Mouse (Mus musculus): Measurements from ENCODE around the gene Lhx4. TPM values are rescaled to one million over a fixed set of nuclear protein-coding genes. Genes with fewer than 3 reads are reported as not detected.
A peak's percentile ranks its signal among the peaks of the same experiment; 100 is the strongest.

The Lhx4 gene
- polyA plus RNA-seq, 1 experiment from 2014 or later = 0.27 TPM

- Histone ChIP-seq H3K27me3 (replicated peaks; ENCODE audit: control insufficient read depth, insufficient read depth, low read length) (no peaks in the 10 kb centered on the region), H3K4me1 (replicated peaks; ENCODE audit: control insufficient read depth, insufficient read depth, low read length) (no peaks in the 10 kb centered on the region), H3K4me3 (ENCODE audit: low read depth, low read length) (no peak overlapping the region), H3K4me2 (ENCODE audit: low read length) (no peak overlapping the region), H3K9me3 (ENCODE audit: control insufficient read depth, low read length) (0 out of 2 replicates have a peak, but pooled peaks cover 5% of the 10 kb centered on the region), H3K27ac (ENCODE audit: low read depth) (no peak overlapping the region), H3K9ac (ENCODE audit: low read length) (no peak overlapping the region), H3K36me3 (ENCODE audit: control insufficient read depth, insufficient read depth, low read length) (peaks cover 63% of the 10 kb centered on the region)
- WGBS = 70% methylated on average over 7 of the region's 7 CpGs
- ATAC-seq (replicated peaks; ENCODE audit: low FRiP score, low TSS enrichment, low read depth) (no peak), DNase-seq (ENCODE audit: low spot score) (no peak)
Measured at GRCm38 (mm10) chr1:155785886-155786285, 34.4 kb upstream of the Lhx4 start.

DNA sequence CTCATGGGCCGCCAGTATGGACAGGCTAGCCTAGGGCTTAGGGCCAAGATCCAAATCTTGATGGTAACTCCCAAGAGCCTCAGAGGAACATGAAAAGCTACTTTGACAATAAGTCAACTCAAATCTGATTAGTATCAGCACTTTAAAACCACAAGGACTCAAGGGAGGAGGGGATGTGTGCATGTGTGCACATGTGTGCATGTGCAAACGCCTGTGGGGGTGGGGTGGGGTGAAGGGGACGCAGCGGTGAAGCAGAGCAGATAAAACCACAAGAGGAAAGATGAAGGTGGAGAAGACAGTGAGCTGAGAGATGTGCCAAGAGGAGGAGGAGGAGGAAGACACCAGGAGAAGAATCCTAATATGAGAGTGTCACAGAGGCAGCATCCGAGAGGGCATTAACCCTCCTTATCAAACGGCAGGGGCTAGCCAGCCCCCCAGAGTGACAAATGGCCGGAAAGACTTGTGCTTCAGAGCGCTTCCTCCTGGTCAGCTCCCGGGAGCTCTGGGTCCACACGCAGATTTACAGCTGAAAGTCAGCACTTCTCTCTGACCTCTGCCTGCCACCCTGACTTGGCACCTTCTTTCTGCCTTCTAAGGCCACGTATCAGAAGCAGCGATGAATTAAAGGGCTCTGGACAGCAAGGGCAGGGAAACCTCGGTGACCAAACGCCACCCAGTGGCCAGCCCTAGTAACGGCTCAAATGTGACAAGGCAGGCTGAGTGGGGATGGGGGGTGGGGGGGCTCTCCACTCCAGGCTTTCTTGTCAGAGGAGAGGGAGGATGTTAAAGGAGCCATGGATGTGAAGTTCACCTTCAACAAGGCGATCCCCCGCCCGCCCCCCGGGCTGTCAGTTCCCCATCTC lies 33.1 kb upstream of the Lhx4 start:
- Histone ChIP-seq H3K9ac (ENCODE audit: low read length) (no peak overlapping the region), H3K27ac (ENCODE audit: low read depth) (no peak overlapping the region), H3K4me1 (replicated peaks; ENCODE audit: control insufficient read depth, insufficient read depth, low read length) (no peaks in the 10 kb centered on the region), H3K4me3 (ENCODE audit: low read depth, low read length) (no peak overlapping the region), H3K27me3 (replicated peaks; ENCODE audit: control insufficient read depth, insufficient read depth, low read length) (no peaks in the 10 kb centered on the region), H3K36me3 (ENCODE audit: control insufficient read depth, insufficient read depth, low read length) (peaks cover 62% of the 10 kb centered on the region), H3K9me3 (ENCODE audit: control insufficient read depth, low read length) (0 out of 2 replicates have a peak, but pooled peaks cover 5% of the 10 kb centered on the region), H3K4me2 (ENCODE audit: low read length) (no peak overlapping the region)
- WGBS = 30% methylated on average over 19 of the region's 19 CpGs
- DNase-seq (ENCODE audit: low spot score) = peak; percentile 74
- 0 out of 2 replicates have a peak, but pooled peaks have one; percentile 21 for ATAC-seq (replicated peaks; ENCODE audit: low FRiP score, low TSS enrichment, low read depth)

- Histone ChIP-seq H3K9ac (ENCODE audit: low read length) (no peak overlapping the region), H3K4me2 (ENCODE audit: low read length) (no peak overlapping the region), H3K36me3 (ENCODE audit: control insufficient read depth, insufficient read depth, low read length) (peaks cover 49% of the 10 kb centered on the region), H3K4me3 (ENCODE audit: low read depth, low read length) (no peak overlapping the region), H3K27me3 (replicated peaks; ENCODE audit: control insufficient read depth, insufficient read depth, low read length) (no peaks in the 10 kb centered on the region), H3K4me1 (replicated peaks; ENCODE audit: control insufficient read depth, insufficient read depth, low read length) (no peaks in the 10 kb centered on the region), H3K9me3 (ENCODE audit: control insufficient read depth, low read length) (no peaks in the 10 kb centered on the region), H3K27ac (ENCODE audit: low read depth) (no peak overlapping the region)
- no peak for ATAC-seq (replicated peaks; ENCODE audit: low FRiP score, low TSS enrichment, low read depth)
- 72% methylated on average over 5 of the region's 5 CpGs for WGBS
- no peak for DNase-seq (ENCODE audit: low spot score)
Measured at GRCm38 (mm10) chr1:155782382-155782781, 30.9 kb upstream of the Lhx4 start.

- Histone ChIP-seq H3K4me3 (ENCODE audit: low read depth, low read length) (no peak overlapping the region), H3K27me3 (replicated peaks; ENCODE audit: control insufficient read depth, insufficient read depth, low read length) (no peaks in the 10 kb centered on the region), H3K9me3 (ENCODE audit: control insufficient read depth, low read length) (no peaks in the 10 kb centered on the region), H3K27ac (ENCODE audit: low read depth) (peak overlapping the region; percentile 22; the same call in 1 of the 2 replicates), H3K9ac (ENCODE audit: low read length) (no peak overlapping the region), H3K4me1 (replicated peaks; ENCODE audit: control insufficient read depth, insufficient read depth, low read length) (no peaks in the 10 kb centered on the region), H3K36me3 (ENCODE audit: control insufficient read depth, insufficient read depth, low read length) (peaks cover 27% of the 10 kb centered on the region), H3K4me2 (ENCODE audit: low read length) (no peak overlapping the region)
- 53% methylated on average over 14 of the region's 14 CpGs for WGBS
- ATAC-seq (replicated peaks; ENCODE audit: low FRiP score, low TSS enrichment, low read depth) (peak; percentile 94), DNase-seq (ENCODE audit: low spot score) (peak; percentile 73)
Measured at GRCm38 (mm10) chr1:155777641-155778625, 26.4 kb upstream of the Lhx4 start.

DNA sequence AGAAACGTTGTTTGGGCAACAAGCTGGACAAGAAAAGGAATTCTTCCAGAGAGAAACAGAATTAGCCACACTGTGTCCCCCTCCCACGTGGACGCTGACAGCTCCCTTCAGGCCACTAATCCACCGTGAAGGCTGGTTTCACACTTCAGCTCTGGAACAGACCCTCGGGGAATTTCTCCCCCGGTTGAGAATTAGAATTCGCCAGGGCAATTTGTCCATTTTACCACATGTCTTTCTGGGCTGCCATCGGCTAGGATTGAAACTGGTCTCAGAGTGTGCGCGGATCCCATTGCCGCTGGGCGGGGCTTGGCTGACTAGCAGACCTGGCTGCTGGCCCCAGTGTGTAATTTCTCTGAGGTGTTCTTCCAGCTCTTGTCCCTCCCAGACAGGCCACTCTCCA lies 7.7 kb upstream of the Lhx4 start:
- ATAC-seq (replicated peaks; ENCODE audit: low FRiP score, low TSS enrichment, low read depth) (no peak), DNase-seq (ENCODE audit: low spot score) (no peak)
- Histone ChIP-seq H3K36me3 (ENCODE audit: control insufficient read depth, insufficient read depth, low read length) (no peaks in the 10 kb centered on the region), H3K4me3 (ENCODE audit: low read depth, low read length) (no peak overlapping the region), H3K9ac (ENCODE audit: low read length) (no peak overlapping the region), H3K9me3 (ENCODE audit: control insufficient read depth, low read length) (0 out of 2 replicates have a peak, but pooled peaks cover 3% of the 10 kb centered on the region), H3K4me1 (replicated peaks; ENCODE audit: control insufficient read depth, insufficient read depth, low read length) (no peaks in the 10 kb centered on the region), H3K27ac (ENCODE audit: low read depth) (no peak overlapping the region), H3K4me2 (ENCODE audit: low read length) (no peak overlapping the region), H3K27me3 (replicated peaks; ENCODE audit: control insufficient read depth, insufficient read depth, low read length) (no peaks in the 10 kb centered on the region)
- WGBS = 68% methylated on average over 12 of the region's 12 CpGs

DNA sequence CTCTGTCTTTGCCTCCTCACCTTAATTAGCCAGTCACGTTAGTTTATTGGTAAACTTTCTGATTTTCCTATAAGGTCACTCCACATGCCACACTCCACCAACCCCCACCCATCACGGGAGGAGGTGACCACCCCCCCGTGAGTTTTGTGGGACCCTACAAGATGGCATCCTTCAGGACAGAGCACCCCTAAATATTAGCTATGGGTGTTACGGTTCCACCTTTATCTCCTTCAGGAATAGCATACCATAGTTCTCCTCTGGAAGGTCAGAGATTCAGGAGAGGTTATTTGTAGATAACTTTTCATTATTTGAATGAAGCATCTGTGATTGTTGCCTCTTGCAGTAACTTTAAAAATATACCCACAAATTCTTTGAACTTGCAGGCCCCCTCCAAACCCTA lies 7.2 kb upstream of the Lhx4 start:
- 0 out of 2 replicates have a peak, but pooled peaks cover 3% of the 10 kb centered on the region for H3K9me3 ChIP-seq (ENCODE audit: control insufficient read depth, low read length)
- H3K4me1 ChIP-seq (replicated peaks; ENCODE audit: control insufficient read depth, insufficient read depth, low read length) = no peaks in the 10 kb centered on the region
- H3K4me2 ChIP-seq (ENCODE audit: low read length) = no peak overlapping the region
- 87% methylated on average over 4 of the region's 4 CpGs for WGBS
- H3K27me3 ChIP-seq (replicated peaks; ENCODE audit: control insufficient read depth, insufficient read depth, low read length) = peaks cover 4% of the 10 kb centered on the region; the same call in 1 of the 2 replicates
- H3K9ac ChIP-seq (ENCODE audit: low read length) = no peak overlapping the region
- DNase-seq (ENCODE audit: low spot score) (no peak), ATAC-seq (replicated peaks; ENCODE audit: low FRiP score, low TSS enrichment, low read depth) (no peak)
- H3K36me3 ChIP-seq (ENCODE audit: control insufficient read depth, insufficient read depth, low read length) = no peaks in the 10 kb centered on the region
- H3K4me3 ChIP-seq (ENCODE audit: low read depth, low read length) = no peak overlapping the region
- no peak overlapping the region for H3K27ac ChIP-seq (ENCODE audit: low read depth)

- Histone ChIP-seq H3K27ac (ENCODE audit: low read depth) (no peak overlapping the region), H3K4me3 (ENCODE audit: low read depth, low read length) (no peak overlapping the region), H3K4me2 (ENCODE audit: low read length) (no peak overlapping the region), H3K4me1 (replicated peaks; ENCODE audit: control insufficient read depth, insufficient read depth, low read length) (no peaks in the 10 kb centered on the region), H3K9me3 (ENCODE audit: control insufficient read depth, low read length) (0 out of 2 replicates have a peak, but pooled peaks cover 3% of the 10 kb centered on the region), H3K36me3 (ENCODE audit: control insufficient read depth, insufficient read depth, low read length) (no peaks in the 10 kb centered on the region), H3K9ac (ENCODE audit: low read length) (no peak overlapping the region), H3K27me3 (replicated peaks; ENCODE audit: control insufficient read depth, insufficient read depth, low read length) (peaks cover 14% of the 10 kb centered on the region; the same call in 1 of the 2 replicates)
- no peak for ATAC-seq (replicated peaks; ENCODE audit: low FRiP score, low TSS enrichment, low read depth)
- no peak for DNase-seq (ENCODE audit: low spot score)
- WGBS = 75% methylated on average over 7 of the region's 7 CpGs
Measured at GRCm38 (mm10) chr1:155757621-155758020, 6.1 kb upstream of the Lhx4 start.

GRCm38 (mm10) chr1:155753411-155753810 lies 1.9 kb upstream of the Lhx4 start:
- 65% methylated on average over 9 of the region's 9 CpGs for WGBS
- Histone ChIP-seq H3K27me3 (replicated peaks; ENCODE audit: control insufficient read depth, insufficient read depth, low read length) (peaks cover 53% of the 10 kb centered on the region), H3K36me3 (ENCODE audit: control insufficient read depth, insufficient read depth, low read length) (no peaks in the 10 kb centered on the region), H3K4me3 (ENCODE audit: low read depth, low read length) (no peak overlapping the region), H3K27ac (ENCODE audit: low read depth) (no peak overlapping the region), H3K9ac (ENCODE audit: low read length) (no peak overlapping the region), H3K4me2 (ENCODE audit: low read length) (no peak overlapping the region), H3K9me3 (ENCODE audit: control insufficient read depth, low read length) (no peaks in the 10 kb centered on the region), H3K4me1 (replicated peaks; ENCODE audit: control insufficient read depth, insufficient read depth, low read length) (no peaks in the 10 kb centered on the region)
- DNase-seq (ENCODE audit: low spot score) (no peak), ATAC-seq (replicated peaks; ENCODE audit: low FRiP score, low TSS enrichment, low read depth) (no peak)

All from intestine, embryonic 14.5 days (tissue).